Comparison of ENCODE assay signal across 8 mouse cellular contexts in the genomic region with DNA sequence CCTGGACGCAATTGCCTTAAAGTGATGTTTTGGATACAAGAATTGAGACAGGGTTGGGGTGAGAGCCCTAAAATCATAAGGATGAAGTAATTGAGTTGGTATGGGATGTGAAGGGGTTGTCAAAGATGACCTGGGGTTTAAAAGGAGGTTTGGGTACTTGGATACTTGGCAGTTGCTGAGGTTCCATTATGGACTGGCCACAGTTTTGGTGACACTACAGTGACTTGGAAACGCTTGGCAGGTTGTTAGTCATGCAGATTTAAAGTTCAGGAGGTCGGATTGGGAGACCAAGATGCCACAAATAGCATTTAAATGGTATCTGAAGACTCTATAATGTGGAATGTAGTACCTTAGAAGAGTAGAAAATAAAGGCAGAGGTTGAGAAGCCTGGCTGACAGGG. TPM values are rescaled to one million over a fixed set of nuclear protein-coding genes. Genes with fewer than 3 reads are reported as not detected.
DNase-seq lines count a peak whose midpoint lies in the region; ATAC-seq and TF ChIP-seq lines count a peak whose summit lies in the region.

No protein-coding gene starts in this region.

- peak overlapping the region; percentile 78 for H3K4me2 ChIP-seq in heart, embryonic 11.5 days
- H3K4me2 ChIP-seq in heart, embryonic 16.5 days (ENCODE audit: low read depth, low read length): peak overlapping the region; percentile 86

- 20% methylated on average over 3 of the region's 3 CpGs for WGBS in heart, embryonic 11.5 days (ENCODE audit: insufficient replicate concordance)
- WGBS in heart, embryonic 16.5 days: 14% methylated on average over 3 of the region's 3 CpGs
- WGBS in macrophage (ENCODE audit: missing documents): 56% methylated on average over 3 of the region's 3 CpGs

- in situ Hi-C loops in ES-E14 (cut with MboI; ENCODE audit: low sequenced_read_pairs in 2 of 2, unreplicated experiment in 2 of 2): no loop called here

- peaks cover 59% of the 10 kb centered on the region for H3K79me2 ChIP-seq in macrophage (ENCODE audit: inconsistent target)

- no peak for ATAC-seq in heart, embryonic 11.5 days (replicated peaks; ENCODE audit: insufficient number of reproducible peaks, low FRiP score, low TSS enrichment)
- ATAC-seq in heart, embryonic 16.5 days (replicated peaks; ENCODE audit: extremely low read depth, insufficient read depth, low FRiP score): no peak

- H3K27ac ChIP-seq in heart, embryonic 11.5 days (ENCODE audit: low read depth, low read length): peak overlapping the region; percentile 97
- no peak overlapping the region for H3K27ac ChIP-seq in ES-E14 (ENCODE audit: insufficient read depth, low read depth, low read length, poor library complexity, severe bottlenecking)
- H3K27ac ChIP-seq in heart, embryonic 16.5 days (ENCODE audit: low read length): peak overlapping the region; percentile 98
- peak overlapping the region; percentile 90 for H3K27ac ChIP-seq in macrophage

- H3K4me1 ChIP-seq in heart, embryonic 11.5 days (ENCODE audit: control insufficient read depth, insufficient read depth, low read length): peaks cover 23% of the 10 kb centered on the region
- peaks cover 2% of the 10 kb centered on the region in 2 experiments; a peak in 2 of 4 replicates for H3K4me1 ChIP-seq in ES-E14 (ENCODE audit: control insufficient read depth in 2 of 2, insufficient read depth in 2 of 2, low read length in 2 of 2, poor library complexity in 1 of 2)
- H3K4me1 ChIP-seq in heart, embryonic 16.5 days (ENCODE audit: control insufficient read depth, insufficient read depth, low read length): peaks cover 23% of the 10 kb centered on the region

- H3K27me3 ChIP-seq in heart, embryonic 11.5 days (ENCODE audit: control insufficient read depth, insufficient read depth, low read length): no peaks in the 10 kb centered on the region
- no peaks in the 10 kb centered on the region for H3K27me3 ChIP-seq in heart, embryonic 16.5 days (ENCODE audit: control insufficient read depth, insufficient read depth, low read length)

- DNase-seq in heart, adult 18-20 months: no peak
- no peak for DNase-seq in ES-E14 (ENCODE audit: low read depth, low spot score)
- no peak for DNase-seq in ovary, postnatal 36 days (ENCODE audit: low spot score)
- DNase-seq in layer of hippocampus, postnatal 25 days (ENCODE audit: extremely low spot score in 1 of 2, low spot score in 1 of 2): no peak
- no peak for DNase-seq in thymus, postnatal 14 days

- H3K4me3 ChIP-seq in heart, embryonic 11.5 days (ENCODE audit: low read depth, low read length): peak overlapping the region; percentile 71
- H3K4me3 ChIP-seq in ES-E14 (ENCODE audit: insufficient read depth in 1 of 2, low read depth in 1 of 2, low read length in 2 of 2, poor library complexity in 1 of 2, severe bottlenecking in 1 of 2): peak overlapping the region; percentile 79 to 81; a peak in 3 of 4 replicates
- peak overlapping the region; percentile 94 for H3K4me3 ChIP-seq in heart, embryonic 16.5 days (ENCODE audit: low read length)
- peak overlapping the region; percentile 99 for H3K4me3 ChIP-seq in macrophage (ENCODE audit: inconsistent target)

- H3K9ac ChIP-seq in heart, embryonic 11.5 days (ENCODE audit: low read depth, low read length): peak overlapping the region; percentile 98
- no peak overlapping the region for H3K9ac ChIP-seq in ES-E14 (ENCODE audit: insufficient read depth, low read depth, low read length, poor library complexity, severe bottlenecking)
- peak overlapping the region; percentile 98 for H3K9ac ChIP-seq in heart, embryonic 16.5 days (ENCODE audit: low read length)

- peaks cover 31% of the 10 kb centered on the region for H3K36me3 ChIP-seq in heart, embryonic 11.5 days (ENCODE audit: control insufficient read depth, insufficient read depth, low read length)
- H3K36me3 ChIP-seq in ES-E14 (ENCODE audit: control insufficient read depth, insufficient read depth, low read length, poor library complexity, severe bottlenecking) (peaks cover 37% of the 10 kb centered on the region), macrophage (ENCODE audit: inconsistent target) (peaks cover 42% of the 10 kb centered on the region)
- peaks cover 36% of the 10 kb centered on the region for H3K36me3 ChIP-seq in heart, embryonic 16.5 days (ENCODE audit: control insufficient read depth, insufficient read depth)

- no peaks in the 10 kb centered on the region for H3K9me3 ChIP-seq in heart, embryonic 11.5 days (replicated peaks; ENCODE audit: control insufficient read depth, low read length)
- no peaks in the 10 kb centered on the region for H3K9me3 ChIP-seq in ES-E14 (ENCODE audit: control insufficient read depth, insufficient read depth, low read depth, low read length)
- H3K9me3 ChIP-seq in heart, embryonic 16.5 days (replicated peaks; ENCODE audit: control insufficient read depth, low read length): no peaks in the 10 kb centered on the region

TF ChIP-seq in ES-E14, 5 proteins besides CTCF, POLR2A, EP300 and RAD21:
- TF ChIP-seq ZC3H11A (IDR thresholded peaks at IDR 0.05; ENCODE audit: borderline replicate concordance, low read depth, low read length) (no peak), CHD2 (IDR thresholded peaks at IDR 0.05; ENCODE audit: low read depth, low read length) (no peak), HCFC1 (IDR thresholded peaks at IDR 0.05; ENCODE audit: borderline replicate concordance, insufficient read depth, low read length) (no peak), MAFK (IDR thresholded peaks at IDR 0.05; ENCODE audit: insufficient read depth, low read depth, low read length) (no peak), ZNF384 (IDR thresholded peaks at IDR 0.05; ENCODE audit: low read depth, low read length) (no peak)

RNA-seq across cellular contexts. Expression of a gene that starts 0.5 kb away (rescaled TPM):
- 29.2 and 32.0 TPM in 2 replicates for polyA plus RNA-seq in heart, embryonic 11.5 days (2014; fragmentation: Nextera tagmentation; extraction: Ambion mirVana)
- 10 to 100 TPM in 1 of 2 experiments, 1 to 10 TPM in 1; 9.6 to 14.5 TPM for total RNA-seq in heart, adult 18-20 months (2021)
- total RNA-seq in ES-E14 (2012; rRNA removed): 25.3 and 35.6 TPM in 2 replicates
- 21.7 and 22.2 TPM in 2 replicates for polyA plus RNA-seq in heart, embryonic 16.5 days (2015; fragmentation: Nextera tagmentation; extraction: Ambion mirVana)
- 10 to 100 TPM in 21 of 26 experiments, 1 to 10 TPM in 5; 3.9 to 30.1 (median 17.4) TPM for total RNA-seq in macrophage (2018; cell fraction: chromatin; rRNA removed)
- 10 to 100 TPM in 17 of 26 experiments, 1 to 10 TPM in 9; 7.1 to 17.9 (median 12.1) TPM for total RNA-seq in macrophage (2018; cell fraction: cytosol; rRNA removed)
- total RNA-seq in macrophage (2018; cell fraction: nucleus; rRNA removed): 10 to 100 TPM in 12 of 26 experiments, 1 to 10 TPM in 14; 3.1 to 24.4 (median 9.5) TPM
- 12.9 to 21.2 TPM (median 19.6 TPM) in 3 replicates for polyA plus RNA-seq in macrophage (2018)
- 10 to 100 TPM in 1 of 2 experiments, 1 to 10 TPM in 1; 9.2 to 10.7 TPM for total RNA-seq in layer of hippocampus, postnatal 25 days (2021)

RNA-seq across cellular contexts. Expression of a gene that starts 1.3 kb away (rescaled TPM):
- 411 and 451 TPM in 2 replicates for polyA plus RNA-seq in heart, embryonic 11.5 days (2014; fragmentation: Nextera tagmentation; extraction: Ambion mirVana)
- 10 to 100 TPM; 75.0 to 75.7 TPM for total RNA-seq in heart, adult 18-20 months (2021)
- total RNA-seq in ES-E14 (2012; rRNA removed): 36.9 and 61.4 TPM in 2 replicates
- polyA plus RNA-seq in heart, embryonic 16.5 days (2015; fragmentation: Nextera tagmentation; extraction: Ambion mirVana): 403 and 415 TPM in 2 replicates
- total RNA-seq in macrophage (2018; cell fraction: chromatin; rRNA removed): 100 to 1,000 TPM; 102 to 302 (median 169) TPM
- 100 to 1,000 TPM in 15 of 26 experiments, 10 to 100 TPM in 11; 79.5 to 162 (median 115) TPM for total RNA-seq in macrophage (2018; cell fraction: cytosol; rRNA removed)
- total RNA-seq in macrophage (2018; cell fraction: nucleus; rRNA removed): 100 to 1,000 TPM in 22 of 26 experiments, 10 to 100 TPM in 4; 77.3 to 262 (median 138) TPM
- polyA plus RNA-seq in macrophage (2018): 135 to 184 TPM (median 156 TPM) in 3 replicates
- 10 to 100 TPM; 79.7 to 88.1 TPM for total RNA-seq in layer of hippocampus, postnatal 25 days (2021)

RNA-seq across cellular contexts. Expression of a gene that starts 6.5 kb away (rescaled TPM):
- 152 and 161 TPM in 2 replicates for polyA plus RNA-seq in heart, embryonic 11.5 days (2014; fragmentation: Nextera tagmentation; extraction: Ambion mirVana)
- 100 to 1,000 TPM in 1 of 2 experiments, 10 to 100 TPM in 1; 94.8 to 120 TPM for total RNA-seq in heart, adult 18-20 months (2021)
- 173 and 192 TPM in 2 replicates for total RNA-seq in ES-E14 (2012; rRNA removed)
- polyA plus RNA-seq in heart, embryonic 16.5 days (2015; fragmentation: Nextera tagmentation; extraction: Ambion mirVana): 89.0 and 94.2 TPM in 2 replicates
- total RNA-seq in macrophage (2018; cell fraction: chromatin; rRNA removed): 10 to 100 TPM in 20 of 26 experiments, 1 to 10 TPM in 6; 3.5 to 29.9 (median 15.4) TPM
- 100 to 1,000 TPM; 114 to 195 (median 148) TPM for total RNA-seq in macrophage (2018; cell fraction: cytosol; rRNA removed)
- 10 to 100 TPM; 17.3 to 50.6 (median 30.9) TPM for total RNA-seq in macrophage (2018; cell fraction: nucleus; rRNA removed)
- polyA plus RNA-seq in macrophage (2018): 97.6 to 148 TPM (median 122 TPM) in 3 replicates
- 100 to 1,000 TPM; 122 to 128 TPM for total RNA-seq in layer of hippocampus, postnatal 25 days (2021)

RNA-seq across cellular contexts. Expression of a gene that starts 14.4 kb away (rescaled TPM):
- 85.8 and 95.7 TPM in 2 replicates for polyA plus RNA-seq in heart, embryonic 11.5 days (2014; fragmentation: Nextera tagmentation; extraction: Ambion mirVana)
- 10 to 100 TPM; 39.1 to 52.2 TPM for total RNA-seq in heart, adult 18-20 months (2021)
- total RNA-seq in ES-E14 (2012; rRNA removed): 53.1 and 78.4 TPM in 2 replicates
- 74.6 and 77.5 TPM in 2 replicates for polyA plus RNA-seq in heart, embryonic 16.5 days (2015; fragmentation: Nextera tagmentation; extraction: Ambion mirVana)
- total RNA-seq in macrophage (2018; cell fraction: chromatin; rRNA removed): 100 to 1,000 TPM in 18 of 26 experiments, 10 to 100 TPM in 8; 60.1 to 289 (median 140) TPM
- total RNA-seq in macrophage (2018; cell fraction: cytosol; rRNA removed): 100 to 1,000 TPM; 163 to 376 (median 225) TPM
- total RNA-seq in macrophage (2018; cell fraction: nucleus; rRNA removed): 100 to 1,000 TPM in 25 of 26 experiments, 10 to 100 TPM in 1; 97.8 to 652 (median 294) TPM
- polyA plus RNA-seq in macrophage (2018): 285 to 456 TPM (median 392 TPM) in 3 replicates
- 10 to 100 TPM; 61.4 to 61.8 TPM for total RNA-seq in layer of hippocampus, postnatal 25 days (2021)

RNA-seq across cellular contexts. Expression of a gene that starts 49.8 kb away (rescaled TPM):
- 7.6 TPM in 2 replicates for polyA plus RNA-seq in heart, embryonic 11.5 days (2014; fragmentation: Nextera tagmentation; extraction: Ambion mirVana)
- 1 to 10 TPM; 6.0 to 7.3 TPM for total RNA-seq in heart, adult 18-20 months (2021)
- total RNA-seq in ES-E14 (2012; rRNA removed): 1.5 and 3.3 TPM in 2 replicates
- 3.1 and 4.3 TPM in 2 replicates for polyA plus RNA-seq in heart, embryonic 16.5 days (2015; fragmentation: Nextera tagmentation; extraction: Ambion mirVana)
- total RNA-seq in macrophage (2018; cell fraction: chromatin; rRNA removed): 1 to 10 TPM in 7 of 26 experiments, under 1 TPM in 19; 0.04 to 2.8 (median 0.68) TPM
- 1 to 10 TPM in 7 of 26 experiments, under 1 TPM in 19; 0.29 to 1.6 (median 0.72) TPM for total RNA-seq in macrophage (2018; cell fraction: cytosol; rRNA removed)
- 1 to 10 TPM in 18 of 26 experiments, under 1 TPM in 8; 0.58 to 2.6 (median 1.2) TPM for total RNA-seq in macrophage (2018; cell fraction: nucleus; rRNA removed)
- polyA plus RNA-seq in macrophage (2018): 0.27 to 1.4 TPM (median 0.47 TPM) in 3 replicates
- total RNA-seq in layer of hippocampus, postnatal 25 days (2021): 10 to 100 TPM; 15.9 to 18.3 TPM
